Mouse (Mus musculus) neural tube, embryonic 11.5 days (tissue): ENCODE measurements around the gene Mprip. TPM values are rescaled to one million over a fixed set of nuclear protein-coding genes. Genes with fewer than 3 reads are reported as not detected.
"Not testable (repeated sequence)": the region's sequence is repeated elsewhere in the genome, so short reads cannot be mapped to it uniquely, and the experiment has no call there.

ENCODE experiments used
- ATAC-seq: fragments of 200-750 bp; cut with Nextera tagmentation; 2 replicates; pipeline ENCODE4 v1.8.0; 2017; ENCODE audit warnings: moderate number of reproducible peaks, mild to moderate bottlenecking, moderate TSS enrichment, moderate library complexity; ENCODE audit not compliant: insufficient read depth, low FRiP score, low TSS enrichment
- DNase-seq: peaks from one replicate; pipeline ENCODE4 v3.0.0-alpha.2; 2015; ENCODE audit warnings: low spot score
- H3K27ac ChIP-seq: fragments of 300-500 bp; sonication (generic); 2 replicates; pipeline ENCODE4 v1.5.1; 2014; ENCODE audit warnings: low read depth, mild to moderate bottlenecking, low read length
- H3K27me3 ChIP-seq: fragments of 300-500 bp; sonication (generic); 2 replicates; pipeline ENCODE4 v1.6.1; 2014; ENCODE audit warnings: mild to moderate bottlenecking, low read length, mixed read lengths; ENCODE audit not compliant: control insufficient read depth, insufficient read depth
- H3K36me3 ChIP-seq: fragments of 300-500 bp; sonication (generic); 2 replicates; pipeline ENCODE4 v1.6.1; 2014; ENCODE audit warnings: mild to moderate bottlenecking, low read length, moderate library complexity, mixed read lengths; ENCODE audit not compliant: control insufficient read depth, insufficient read depth
- H3K4me1 ChIP-seq: fragments of 300-500 bp; sonication (generic); 2 replicates; pipeline ENCODE4 v1.6.1; 2014; ENCODE audit warnings: low read length, mixed read lengths; ENCODE audit not compliant: control insufficient read depth, insufficient read depth
- H3K4me2 ChIP-seq: fragments of 300-500 bp; sonication (generic); 2 replicates; pipeline ENCODE4 v1.6.1; 2014; ENCODE audit warnings: low read depth, mild to moderate bottlenecking, moderate library complexity
- H3K4me3 ChIP-seq: fragments of 300-500 bp; sonication (generic); 2 replicates; pipeline ENCODE4 v1.5.1; 2014; ENCODE audit warnings: low read depth, low read length
- H3K9ac ChIP-seq: fragments of 300-500 bp; sonication (generic); 2 replicates; pipeline ENCODE4 v1.6.1; 2014; ENCODE audit warnings: mild to moderate bottlenecking, low read length
- H3K9me3 ChIP-seq: fragments of 300-500 bp; sonication (generic); 2 replicates; pipeline ENCODE4 v1.6.1; 2016; ENCODE audit warnings: low read length; ENCODE audit not compliant: control insufficient read depth
- WGBS: fragments of 180-500 bp; shearing (Covaris S2); extraction: QIAGEN DNeasy Blood & Tissue Kit; methylation state at CpG from one replicate; pipeline ENCODE4 v1.1.7; 2014; 5-methylcytosine and 5-hydroxymethylcytosine counted together
- polyA plus RNA-seq: library from polyadenylated mRNA; unstranded; fragments of >200 nt; fragmentation: Nextera tagmentation; extraction: Ambion mirVana; gene quantifications from 2 replicates; pipeline ENCODE4 v1.2.1, GENCODE M21; 2014

Gene Mprip
- polyA plus RNA-seq, 1 experiment from 2014 or later: 91.3 TPM

DNA sequence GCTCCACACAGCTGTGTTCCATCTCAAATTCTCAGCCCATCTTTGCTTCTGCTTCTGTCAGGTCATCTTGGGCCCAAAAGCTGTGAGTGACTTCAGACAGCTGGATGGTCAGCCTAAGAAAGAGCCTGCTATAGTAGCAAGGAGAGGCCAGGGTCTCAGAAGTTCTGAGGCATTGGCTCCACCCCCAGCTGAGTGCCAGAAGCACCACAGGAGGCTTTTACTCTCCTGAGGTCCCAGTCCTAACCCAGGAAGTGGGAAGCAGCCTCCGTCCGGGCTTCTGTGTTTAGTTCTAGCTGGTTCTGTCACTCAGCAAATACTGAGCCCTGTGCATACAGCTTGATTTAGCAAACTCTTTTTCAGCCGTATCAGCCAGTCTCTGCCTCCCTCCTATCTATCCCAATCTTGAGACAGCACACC lies 54.3 kb downstream of the Mprip start:
- Histone ChIP-seq H3K4me2 (no peak overlapping the region), H3K27ac (no peak overlapping the region), H3K36me3 (no peaks in the 10 kb centered on the region; the same call in 1 of the 2 replicates), H3K9ac (no peak overlapping the region), H3K27me3 (no peaks in the 10 kb centered on the region), H3K9me3 (no peaks in the 10 kb centered on the region), H3K4me3 (no peak overlapping the region), H3K4me1 (no peaks in the 10 kb centered on the region)
- DNase-seq (no peak), ATAC-seq (no peak)
- 90% methylated on average over 3 of the region's 3 CpGs for WGBS

DNA sequence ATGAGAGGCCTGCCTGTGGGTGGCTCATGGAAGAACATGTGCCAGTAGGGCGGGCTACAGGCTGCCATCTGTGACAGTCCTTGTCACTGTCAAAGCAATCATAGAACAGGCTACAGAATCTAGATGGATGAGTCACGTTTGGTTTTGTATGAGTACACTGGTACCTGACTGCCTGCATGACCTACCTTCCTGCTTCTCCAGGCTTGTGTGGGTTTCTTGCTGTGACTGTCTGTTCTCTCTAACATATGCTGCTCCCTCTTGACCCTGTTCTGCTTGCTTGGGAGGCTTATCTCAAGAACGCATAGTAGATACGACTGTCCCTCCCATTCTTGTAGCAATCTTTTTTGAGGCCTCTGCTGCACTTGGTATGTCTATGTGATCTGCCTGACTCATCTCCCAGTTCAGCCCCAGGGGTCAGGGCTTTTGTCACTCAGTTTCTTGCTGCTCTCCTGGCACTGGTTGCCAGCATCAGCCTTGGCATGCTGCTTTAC lies 56.7 kb downstream of the Mprip start:
- Histone ChIP-seq H3K27ac (no peak overlapping the region), H3K36me3 (no peaks in the 10 kb centered on the region; the same call in 1 of the 2 replicates), H3K9me3 (no peaks in the 10 kb centered on the region), H3K27me3 (no peaks in the 10 kb centered on the region), H3K4me2 (no peak overlapping the region), H3K4me1 (no peaks in the 10 kb centered on the region), H3K9ac (no peak overlapping the region), H3K4me3 (no peak overlapping the region)
- WGBS: 91% methylated on average over 4 of the region's 4 CpGs
- no peak for ATAC-seq
- no peak for DNase-seq

DNA sequence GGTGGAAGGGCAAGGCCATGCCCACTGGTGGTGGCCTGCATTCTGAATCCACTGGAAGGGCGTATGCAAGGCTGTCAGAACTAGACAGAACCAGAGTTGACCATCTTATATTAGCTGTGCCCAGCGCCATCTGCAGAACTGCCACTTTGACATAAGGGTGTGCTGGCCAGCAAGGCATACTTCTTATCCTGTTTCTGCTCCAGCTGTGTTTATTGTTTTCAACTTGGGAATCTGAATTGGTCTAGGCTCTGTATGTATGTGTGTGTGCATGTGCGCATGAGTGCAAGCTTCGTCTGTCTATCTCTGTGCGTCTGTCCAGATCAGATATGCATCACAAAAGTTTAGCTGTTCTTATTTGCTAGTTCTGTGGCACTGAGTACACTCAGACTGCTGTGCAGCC lies 58.1 kb downstream of the Mprip start:
- no peak for DNase-seq
- 92% methylated on average over 5 of the region's 5 CpGs for WGBS

DNA sequence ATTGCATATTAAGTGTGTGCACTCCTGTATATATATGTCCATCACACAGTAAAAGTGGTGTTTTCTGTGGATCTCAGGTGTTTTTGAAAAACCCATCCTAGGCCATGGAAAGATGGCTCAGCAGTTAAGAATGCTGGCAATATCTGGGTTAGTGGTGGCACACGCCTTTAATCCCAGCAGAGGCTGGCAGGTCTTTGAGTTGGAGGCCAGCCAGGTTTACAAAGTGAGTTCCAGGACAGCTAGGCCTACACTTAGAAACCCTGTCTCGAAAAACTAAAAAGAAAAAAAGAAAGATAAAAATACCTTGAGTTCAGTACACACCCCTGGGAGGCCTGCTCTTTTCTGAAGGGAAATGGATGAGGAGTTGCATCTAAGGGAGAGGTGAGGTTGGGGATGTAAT lies 60.3 kb downstream of the Mprip start:
- Histone ChIP-seq H3K4me1 (no peaks in the 10 kb centered on the region), H3K9me3 (no peaks in the 10 kb centered on the region), H3K27me3 (no peaks in the 10 kb centered on the region), H3K9ac (no peak overlapping the region), H3K4me3 (no peak overlapping the region), H3K36me3 (no peaks in the 10 kb centered on the region; the same call in 1 of the 2 replicates), H3K27ac (no peak overlapping the region), H3K4me2 (no peak overlapping the region)
- WGBS: 90% methylated on average over 2 of the region's 2 CpGs
- DNase-seq (no peak), ATAC-seq (no peak)

More for the DNA sequence above, 58.1 kb downstream of the Mprip start:
- Histone ChIP-seq H3K4me1 (no peaks in the 10 kb centered on the region), H3K4me2 (no peak overlapping the region), H3K9me3 (no peaks in the 10 kb centered on the region), H3K27me3 (no peaks in the 10 kb centered on the region), H3K36me3 (no peaks in the 10 kb centered on the region; the same call in 1 of the 2 replicates), H3K27ac (no peak overlapping the region), H3K9ac (no peak overlapping the region), H3K4me3 (no peak overlapping the region)
- no peak for ATAC-seq

DNA sequence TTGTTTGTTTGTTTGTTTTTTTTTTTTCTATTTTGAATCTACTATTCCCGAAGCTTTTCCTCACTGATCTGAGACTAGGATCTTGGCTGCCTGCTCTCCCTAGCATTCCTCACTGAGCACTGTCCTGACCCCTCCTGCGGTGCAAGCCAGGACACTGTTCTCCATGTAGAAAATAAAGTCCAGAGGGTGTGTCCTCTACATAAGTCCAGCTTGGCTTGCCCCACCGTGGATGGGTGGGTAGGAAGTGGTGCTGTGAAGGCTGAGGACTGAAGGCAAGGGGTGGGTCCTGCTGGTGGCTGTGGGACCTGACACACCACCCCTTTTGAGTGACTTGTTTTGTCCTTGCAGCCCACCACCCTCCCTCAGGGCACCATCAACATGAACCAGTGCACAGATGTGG lies 66.1 kb downstream of the Mprip start:
- Histone ChIP-seq H3K9ac (no peak overlapping the region), H3K4me2 (no peak overlapping the region), H3K9me3 (no peaks in the 10 kb centered on the region), H3K27me3 (no peaks in the 10 kb centered on the region), H3K4me1 (no peaks in the 10 kb centered on the region), H3K27ac (no peak overlapping the region), H3K36me3 (peaks cover 4% of the 10 kb centered on the region; the same call in 1 of the 2 replicates), H3K4me3 (no peak overlapping the region)
- ATAC-seq (no peak), DNase-seq (no peak)
- 93% methylated on average over 3 of the region's 3 CpGs for WGBS

DNA sequence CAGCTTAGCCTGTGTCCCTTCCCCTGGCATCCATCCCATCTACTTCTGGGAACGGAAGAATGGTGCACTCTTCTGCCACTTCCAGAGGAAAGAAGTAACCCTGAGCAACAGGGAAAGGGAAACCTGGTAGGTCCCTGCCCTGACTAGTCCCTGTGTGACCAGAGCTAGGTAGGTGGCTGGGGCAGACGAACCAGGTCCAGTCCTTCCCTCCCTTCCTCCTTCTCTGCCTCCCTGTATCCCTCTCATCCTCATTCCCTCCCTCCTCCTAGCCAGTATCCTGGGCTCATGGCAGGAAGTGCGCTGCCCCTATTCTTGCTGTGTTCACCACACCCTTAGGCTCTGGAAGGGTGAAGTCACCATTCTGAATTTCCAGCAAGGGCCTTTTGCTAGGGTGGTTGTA lies 70.7 kb downstream of the Mprip start:
- Histone ChIP-seq H3K27ac (no peak overlapping the region), H3K9me3 (no peaks in the 10 kb centered on the region), H3K4me1 (no peaks in the 10 kb centered on the region), H3K27me3 (no peaks in the 10 kb centered on the region), H3K36me3 (peaks cover 4% of the 10 kb centered on the region), H3K4me3 (no peak overlapping the region), H3K9ac (no peak overlapping the region), H3K4me2 (no peak overlapping the region)
- 90% methylated on average over 3 of the region's 3 CpGs for WGBS
- DNase-seq (no peak), ATAC-seq (no peak)

DNA sequence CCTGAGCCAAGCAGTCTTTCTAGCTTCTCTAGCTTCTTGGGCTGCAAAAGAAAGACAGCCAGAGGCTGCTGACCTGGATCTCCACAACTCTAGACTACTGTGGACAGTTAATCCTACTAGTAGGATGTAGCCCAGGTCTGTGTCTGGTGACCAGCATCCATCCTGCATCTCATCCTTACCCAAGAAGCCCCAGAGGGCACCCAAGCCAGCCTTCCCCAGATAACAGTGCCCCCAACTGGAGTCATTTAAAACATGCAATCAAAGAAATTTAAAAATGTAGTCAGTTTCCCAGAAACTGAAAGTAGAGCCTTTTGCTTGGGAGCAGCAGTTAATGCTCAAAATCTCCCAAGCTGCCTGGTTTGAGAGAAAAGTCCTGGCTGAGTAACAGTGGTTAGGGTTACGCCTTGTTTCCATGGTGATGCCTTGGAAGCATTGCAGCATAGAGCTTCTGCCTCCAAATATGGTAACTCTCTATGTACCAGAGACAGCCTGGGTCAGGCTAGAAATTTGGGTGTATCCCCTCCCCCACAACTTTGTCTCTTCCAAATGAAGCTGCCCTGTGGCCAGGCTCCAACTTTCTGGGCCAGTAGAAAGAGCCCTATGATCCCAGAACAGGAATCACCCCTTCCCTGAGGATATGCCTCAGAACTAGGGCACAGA lies 71.4 kb downstream of the Mprip start:
- Histone ChIP-seq H3K9me3 (no peaks in the 10 kb centered on the region), H3K36me3 (peaks cover 6% of the 10 kb centered on the region), H3K27ac (no peak overlapping the region), H3K27me3 (no peaks in the 10 kb centered on the region), H3K9ac (no peak overlapping the region), H3K4me3 (no peak overlapping the region), H3K4me2 (no peak overlapping the region), H3K4me1 (no peaks in the 10 kb centered on the region)
- ATAC-seq (no peak), DNase-seq (no peak)
- 79% methylated on average over 1 of the region's 1 CpGs for WGBS

DNA sequence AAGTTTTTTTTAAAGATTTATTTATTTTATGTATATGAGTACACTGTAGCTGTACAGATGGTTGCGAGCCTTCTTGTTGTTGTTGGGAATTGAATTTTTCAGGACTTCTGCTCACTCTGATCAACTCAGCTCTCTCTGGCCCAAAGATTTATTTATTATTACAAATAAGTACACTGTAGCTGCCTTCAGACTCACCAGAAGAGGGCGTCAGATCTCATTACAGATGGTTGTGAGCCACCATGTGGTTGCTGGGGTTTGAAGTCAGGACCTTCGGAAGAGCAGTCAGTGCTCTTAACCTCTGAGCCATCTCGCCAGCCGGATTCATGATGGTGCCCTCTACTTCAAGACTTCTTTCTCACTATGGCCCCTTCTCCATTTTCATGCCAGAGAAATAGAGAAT lies 72.5 kb downstream of the Mprip start:
- not testable (repeated sequence) for H3K27ac ChIP-seq, DNase-seq, H3K4me1 ChIP-seq, H3K9me3 ChIP-seq, H3K9ac ChIP-seq, ATAC-seq, H3K27me3 ChIP-seq, H3K4me3 ChIP-seq, H3K4me2 ChIP-seq, H3K36me3 ChIP-seq
- WGBS: 76% methylated on average over 5 of the region's 5 CpGs

DNA sequence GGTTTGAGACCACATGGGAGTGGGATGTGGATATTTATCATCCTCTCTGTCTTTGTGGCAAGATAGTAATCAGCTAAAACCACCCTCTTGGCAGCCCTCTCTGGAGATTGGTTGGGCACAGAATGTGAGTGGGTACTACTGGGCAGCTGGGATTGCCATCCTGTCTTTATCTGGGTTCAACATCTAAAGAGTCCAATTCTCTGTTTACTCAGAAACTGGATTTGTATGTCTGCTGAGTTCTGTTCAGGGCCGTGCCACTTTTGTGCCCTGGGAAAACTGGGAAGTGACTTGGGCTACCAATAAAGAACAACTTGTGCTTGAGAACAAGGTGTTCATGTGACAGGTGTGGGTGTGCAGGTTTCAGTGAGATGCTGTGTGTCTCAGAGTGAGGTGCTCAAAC lies 73.2 kb downstream of the Mprip start:
- DNase-seq: no peak
- no peaks in the 10 kb centered on the region for H3K27me3 ChIP-seq
- H3K9ac ChIP-seq: no peak overlapping the region
- H3K36me3 ChIP-seq: peaks cover 6% of the 10 kb centered on the region
- H3K4me1 ChIP-seq: no peaks in the 10 kb centered on the region
- 96% methylated on average over 1 of the region's 1 CpGs for WGBS
- no peak for ATAC-seq
- no peak overlapping the region for H3K27ac ChIP-seq
- H3K9me3 ChIP-seq: no peaks in the 10 kb centered on the region
- no peak overlapping the region for H3K4me2 ChIP-seq
- H3K4me3 ChIP-seq: no peak overlapping the region
